Mouse (Mus musculus) olfactory bulb, adult 2 months (tissue): Measurements from ENCODE around the gene Mgme1.

ENCODE experiments used
- CTCF ChIP-seq: fragments of 200-500 bp; IDR thresholded peaks from 2 replicates; pipeline ENCODE4 v1.5.1; 2012; ENCODE audit warnings: low read depth, mild to moderate bottlenecking, low read length, moderate library complexity; ENCODE audit not compliant: insufficient read depth
- POLR2A ChIP-seq: fragments of 200-500 bp; IDR thresholded peaks from 2 replicates; pipeline ENCODE4 v1.6.1; 2012; ENCODE audit warnings: mild to moderate bottlenecking, low read depth, low read length, moderate library complexity; ENCODE audit not compliant: insufficient read depth

DNA sequence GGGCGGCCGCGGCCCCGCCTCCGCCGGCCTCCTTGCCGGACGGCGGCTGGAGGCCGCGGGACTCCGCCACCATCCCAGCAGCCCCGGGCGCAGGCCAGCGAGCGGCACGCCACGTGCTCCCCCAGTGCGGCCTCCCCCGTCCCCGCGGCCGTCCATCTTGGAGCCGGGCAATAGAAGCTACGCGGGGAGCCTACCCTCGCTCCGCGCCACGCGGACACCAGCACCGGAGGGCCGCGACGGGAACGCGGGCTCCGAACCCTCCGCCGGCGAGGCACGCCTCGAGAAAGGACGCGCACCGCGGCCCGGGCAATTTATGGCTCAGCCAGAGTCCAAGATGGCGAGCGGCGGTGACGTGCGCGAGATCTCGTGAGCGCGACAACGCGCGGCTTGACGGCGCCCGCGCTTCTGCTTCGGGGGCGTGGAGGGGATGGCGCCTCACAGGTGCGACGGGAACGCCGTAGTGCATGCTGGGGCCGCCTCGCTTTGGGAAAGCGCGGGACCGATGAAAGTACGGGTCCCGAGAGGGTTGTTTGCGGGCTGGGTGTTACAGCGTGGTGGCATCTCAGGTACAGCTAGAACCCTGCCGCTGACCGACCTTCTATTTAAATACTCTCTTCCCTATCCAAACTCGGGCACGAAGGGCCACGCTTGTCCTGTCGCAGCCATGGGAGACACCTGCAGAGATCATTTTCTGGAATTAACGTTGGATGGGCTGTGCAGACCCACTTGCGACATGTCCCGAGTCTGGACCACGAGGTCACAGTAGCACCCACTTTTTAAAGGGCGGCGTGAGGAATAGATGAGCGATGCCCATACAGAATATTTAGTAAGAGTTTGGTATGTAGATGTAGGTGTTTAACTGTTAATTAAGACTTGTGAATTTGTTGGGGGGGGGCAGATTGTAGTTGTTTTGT lies at the start of gene Mgme1, which contains the start of gene Snx5:
- TF ChIP-seq CTCF, result no peak
- TF ChIP-seq POLR2A, result peak; percentile 53; the same call in 1 of the 2 replicates
